ENCODE assay signal across 23 mouse cellular contexts in genomic region chr6:72392341-72392740, GRCm38 (mm10). TPM values are rescaled to one million over a fixed set of nuclear protein-coding genes. Genes with fewer than 3 reads are reported as not detected.
DNase-seq lines count a peak whose midpoint lies in the region; ATAC-seq and TF ChIP-seq lines count a peak whose summit lies in the region.
"Had no signal": no experiment of that assay in that cellular context is flagged by ENCODE, and none has a peak within 500 bp of the region (broad histone marks: within the 10 kb centered on the region; RNA-seq: fewer than 3 reads in every experiment).

No protein-coding gene starts in this region.

- peaks cover 52% of the 10 kb centered on the region for H3K79me2 ChIP-seq in MEL (ENCODE audit: control insufficient read depth, insufficient read depth, low read length, poor library complexity)

- peaks cover 11% of the 10 kb centered on the region for H3K36me3 ChIP-seq in heart, embryonic 14.5 days (ENCODE audit: control insufficient read depth, insufficient read depth, low read length)
- H3K36me3 ChIP-seq in heart, embryonic 11.5 days (ENCODE audit: control insufficient read depth, insufficient read depth, low read length): 0 out of 2 replicates have a peak, but pooled peaks cover 2% of the 10 kb centered on the region
- 0 out of 2 replicates have a peak, but pooled peaks cover 2% of the 10 kb centered on the region for H3K36me3 ChIP-seq in kidney, postnatal 0 days (ENCODE audit: insufficient read depth, low read length)
- peaks cover 0 to 35% of the 10 kb centered on the region in 2 experiments; a peak in 2 of 4 replicates for H3K36me3 ChIP-seq in MEL (ENCODE audit: control insufficient read depth in 1 of 2, insufficient read depth in 2 of 2, low read length in 2 of 2)
- peaks cover 42% of the 10 kb centered on the region for H3K36me3 ChIP-seq in liver, embryonic 15.5 days (replicated peaks)
- H3K36me3 ChIP-seq: forebrain, embryonic 10.5 days; midbrain, embryonic 12.5 days had no signal

- H3K9me3 ChIP-seq in heart, embryonic 14.5 days (ENCODE audit: control insufficient read depth, low read length): no peaks in the 10 kb centered on the region
- H3K9me3 ChIP-seq in heart, embryonic 11.5 days (replicated peaks; ENCODE audit: control insufficient read depth, low read length): no peaks in the 10 kb centered on the region
- no peaks in the 10 kb centered on the region for H3K9me3 ChIP-seq in kidney, postnatal 0 days (replicated peaks; ENCODE audit: low read length)
- H3K9me3 ChIP-seq in MEL (replicated peaks; ENCODE audit: insufficient read depth, low read length): no peaks in the 10 kb centered on the region
- no peaks in the 10 kb centered on the region for H3K9me3 ChIP-seq in liver, embryonic 15.5 days (replicated peaks)
- H3K9me3 ChIP-seq: forebrain, embryonic 10.5 days; limb, embryonic 10.5 days; midbrain, embryonic 12.5 days had no signal

- no peak for TF ChIP-seq POLR2A in MEL (IDR thresholded peaks at IDR 0.05; ENCODE audit: control insufficient read depth in 1 of 2, insufficient read depth in 1 of 2, low read depth in 1 of 2, low read length in 2 of 2, poor library complexity in 1 of 2)

- no peak overlapping the region for H3K9ac ChIP-seq in heart, embryonic 14.5 days (ENCODE audit: low read length)
- H3K9ac ChIP-seq in heart, embryonic 11.5 days (ENCODE audit: low read depth, low read length): no peak overlapping the region
- no peak overlapping the region for H3K9ac ChIP-seq in kidney, postnatal 0 days (ENCODE audit: low read depth, low read length)
- peak overlapping the region; percentile 96 for H3K9ac ChIP-seq in MEL (ENCODE audit: control insufficient read depth, low read depth, low read length, poor library complexity, severe bottlenecking)
- H3K9ac ChIP-seq in liver, embryonic 15.5 days: peak overlapping the region; percentile 44; the same call in 1 of the 2 replicates
- H3K9ac ChIP-seq: midbrain, embryonic 12.5 days had no signal

- H3K27me3 ChIP-seq in heart, embryonic 14.5 days (ENCODE audit: control insufficient read depth, insufficient read depth, low read length): no peaks in the 10 kb centered on the region
- no peaks in the 10 kb centered on the region for H3K27me3 ChIP-seq in heart, embryonic 11.5 days (ENCODE audit: control insufficient read depth, insufficient read depth, low read length)
- no peaks in the 10 kb centered on the region for H3K27me3 ChIP-seq in kidney, postnatal 0 days (ENCODE audit: insufficient read depth, low read length)
- no peaks in the 10 kb centered on the region for H3K27me3 ChIP-seq in MEL (ENCODE audit: control insufficient read depth in 1 of 2, insufficient read depth in 2 of 2, low read length in 2 of 2)
- no peaks in the 10 kb centered on the region for H3K27me3 ChIP-seq in liver, embryonic 15.5 days
- H3K27me3 ChIP-seq: CH12.LX had no signal

- 87% methylated on average over 5 of the region's 5 CpGs for WGBS in heart, embryonic 14.5 days
- 92% methylated on average over 5 of the region's 5 CpGs for WGBS in heart, embryonic 11.5 days (ENCODE audit: insufficient replicate concordance)
- WGBS in kidney, postnatal 0 days: 91% methylated on average over 5 of the region's 5 CpGs
- WGBS in liver, embryonic 15.5 days (ENCODE audit: insufficient replicate concordance): 82% methylated on average over 5 of the region's 5 CpGs

- peak; percentile 5; the same call in 1 of the 2 replicates for TF ChIP-seq CTCF in kidney, postnatal 0 days (IDR thresholded peaks at IDR 0.05; ENCODE audit: low read depth)
- peak in 1 of 3 experiments; percentile 27; a peak in 2 of 6 replicates for TF ChIP-seq CTCF in MEL (IDR thresholded peaks at IDR 0.05 in 2 of 3, conservative IDR thresholded peaks at IDR 0.05 in 1 of 3; ENCODE audit: control insufficient read depth in 1 of 3, insufficient read depth in 1 of 3, low read depth in 2 of 3, low read length in 3 of 3, poor library complexity in 1 of 3, severe bottlenecking in 1 of 3)

- ATAC-seq in heart, embryonic 14.5 days (ENCODE audit: insufficient number of reproducible peaks, insufficient read depth, low FRiP score, low read depth): no peak
- no peak for ATAC-seq in heart, embryonic 11.5 days (replicated peaks; ENCODE audit: insufficient number of reproducible peaks, low FRiP score, low TSS enrichment)
- no peak for ATAC-seq in kidney, postnatal 0 days (replicated peaks; ENCODE audit: low FRiP score, low read depth)
- ATAC-seq in liver, embryonic 15.5 days (ENCODE audit: insufficient read depth): no peak
- ATAC-seq: activated CD4-positive, CD25-positive, alpha-beta regulatory T cell, adult 4 months had no signal

- H3K4me1 ChIP-seq in heart, embryonic 14.5 days (ENCODE audit: control insufficient read depth in 2 of 2, insufficient read depth in 2 of 2, low read length in 2 of 2): peaks cover 13 to 14% of the 10 kb centered on the region in 2 experiments; a peak in 3 of 4 replicates
- H3K4me1 ChIP-seq in heart, embryonic 11.5 days (ENCODE audit: control insufficient read depth, insufficient read depth, low read length): peaks cover 19% of the 10 kb centered on the region
- H3K4me1 ChIP-seq in kidney, postnatal 0 days (replicated peaks; ENCODE audit: insufficient read depth, low read length): peaks cover 27% of the 10 kb centered on the region; the same call in 1 of the 2 replicates
- peaks cover 0 to 43% of the 10 kb centered on the region in 2 experiments; a peak in 3 of 4 replicates for H3K4me1 ChIP-seq in MEL (ENCODE audit: control insufficient read depth in 1 of 2, insufficient read depth in 2 of 2, low read length in 2 of 2)
- H3K4me1 ChIP-seq in liver, embryonic 15.5 days (replicated peaks): peaks cover 71% of the 10 kb centered on the region

- no peak overlapping the region for H3K4me3 ChIP-seq in heart, embryonic 14.5 days (ENCODE audit: control insufficient read depth in 1 of 2, insufficient read depth in 1 of 2, low read depth in 1 of 2, low read length in 2 of 2)
- no peak overlapping the region for H3K4me3 ChIP-seq in heart, embryonic 11.5 days (ENCODE audit: low read depth, low read length)
- H3K4me3 ChIP-seq in kidney, postnatal 0 days (replicated peaks; ENCODE audit: low read depth, low read length): no peak overlapping the region
- peak overlapping the region; percentile 43 to 51 for H3K4me3 ChIP-seq in MEL (ENCODE audit: control insufficient read depth in 1 of 2, insufficient read depth in 1 of 2, low read depth in 2 of 2, low read length in 2 of 2)
- H3K4me3 ChIP-seq in liver, embryonic 15.5 days (replicated peaks): peak overlapping the region; percentile 79
- H3K4me3 ChIP-seq: forebrain, embryonic 10.5 days; limb, embryonic 10.5 days; midbrain, embryonic 12.5 days had no signal

- DNase-seq in kidney, postnatal 0 days (ENCODE audit: low spot score): no peak
- no peak for DNase-seq in kidney, postnatal 25 days
- DNase-seq in MEL (ENCODE audit: low read depth, low spot score): peak; percentile 60
- no peak for DNase-seq in thymus, postnatal 14 days
- DNase-seq in cerebellum, postnatal 10 days: no peak
- DNase-seq: adrenal gland, postnatal 10 days; cerebellum, adult 9-10 months; embryo, embryonic 11 days; kidney, postnatal 14 days; layer of hippocampus, adult 9-11 months; lung, adult 18-20 months; right cerebral cortex, postnatal 4 days; thymus, postnatal 36 days had no signal

- peak overlapping the region; percentile 52 to 97 for H3K27ac ChIP-seq in heart, embryonic 14.5 days (replicated peaks in 1 of 2; ENCODE audit: control insufficient read depth in 1 of 2, insufficient read depth in 1 of 2, low read depth in 2 of 2, low read length in 2 of 2)
- H3K27ac ChIP-seq in heart, embryonic 11.5 days (ENCODE audit: low read depth, low read length): no peak overlapping the region
- peak overlapping the region; percentile 99; the same call in 1 of the 2 replicates for H3K27ac ChIP-seq in kidney, postnatal 0 days
- H3K27ac ChIP-seq in MEL (ENCODE audit: control insufficient read depth, low read depth, low read length): peak overlapping the region; percentile 99
- H3K27ac ChIP-seq in liver, embryonic 15.5 days (replicated peaks): peak overlapping the region; percentile 60
- H3K27ac ChIP-seq: forebrain, embryonic 10.5 days; macrophage; midbrain, embryonic 12.5 days had no signal

- TF ChIP-seq RAD21 in MEL (IDR thresholded peaks at IDR 0.05; ENCODE audit: low read depth, low read length): no peak

- no peak overlapping the region for H3K4me2 ChIP-seq in heart, embryonic 14.5 days (ENCODE audit: low read length)
- H3K4me2 ChIP-seq in heart, embryonic 11.5 days: no peak overlapping the region
- H3K4me2 ChIP-seq in kidney, postnatal 0 days (ENCODE audit: low read length): no peak overlapping the region
- peak overlapping the region; percentile 84 for H3K4me2 ChIP-seq in liver, embryonic 15.5 days
- H3K4me2 ChIP-seq: midbrain, embryonic 12.5 days had no signal

- no peak for TF ChIP-seq EP300 in MEL (IDR thresholded peaks at IDR 0.05; ENCODE audit: low read depth in 1 of 2, low read length in 2 of 2)

RNA-seq across cellular contexts. Expression of gene Vamp8, which starts 1.8 kb away (rescaled TPM):
- polyA plus RNA-seq in heart, embryonic 14.5 days (2014; fragmentation: Nextera tagmentation; extraction: Ambion mirVana): 154 and 157 TPM in 2 replicates
- polyA plus RNA-seq in heart, embryonic 11.5 days (2014; fragmentation: Nextera tagmentation; extraction: Ambion mirVana): 137 and 142 TPM in 2 replicates
- polyA plus RNA-seq in kidney, postnatal 0 days (2015; fragmentation: Nextera tagmentation; extraction: Ambion mirVana): 228 and 241 TPM in 2 replicates
- total RNA-seq in MEL (2012; rRNA removed): 130 and 164 TPM in 2 replicates
- polyA plus RNA-seq in MEL (2012; ENCODE audit: insufficient read depth in 1 of 2, insufficient read length in 2 of 2, low read depth in 1 of 2, low replicate concordance in 2 of 2, missing spikeins in 1 of 2): 100 to 1,000 TPM in 1 of 2 experiments, not detected in 1; 179 TPM
- 239 and 242 TPM in 2 replicates for polyA plus RNA-seq in liver, embryonic 15.5 days (2015; fragmentation: Nextera tagmentation; extraction: Ambion mirVana)

RNA-seq across cellular contexts. Expression of gene Vamp5, which starts 12.1 kb away (rescaled TPM):
- 58.1 and 61.9 TPM in 2 replicates for polyA plus RNA-seq in heart, embryonic 14.5 days (2014; fragmentation: Nextera tagmentation; extraction: Ambion mirVana)
- 55.3 and 59.2 TPM in 2 replicates for polyA plus RNA-seq in heart, embryonic 11.5 days (2014; fragmentation: Nextera tagmentation; extraction: Ambion mirVana)
- 45.6 and 50.1 TPM in 2 replicates for polyA plus RNA-seq in kidney, postnatal 0 days (2015; fragmentation: Nextera tagmentation; extraction: Ambion mirVana)
- 490 and 593 TPM in 2 replicates for total RNA-seq in MEL (2012; rRNA removed)
- 100 to 1,000 TPM in 1 of 2 experiments, not detected in 1; 465 TPM for polyA plus RNA-seq in MEL (2012; ENCODE audit: insufficient read depth in 1 of 2, insufficient read length in 2 of 2, low read depth in 1 of 2, low replicate concordance in 2 of 2, missing spikeins in 1 of 2)
- polyA plus RNA-seq in liver, embryonic 15.5 days (2015; fragmentation: Nextera tagmentation; extraction: Ambion mirVana): 66.2 and 67.1 TPM in 2 replicates

RNA-seq across cellular contexts. Expression of gene Ggcx, which starts 21.8 kb away (rescaled TPM):
- polyA plus RNA-seq in heart, embryonic 14.5 days (2014; fragmentation: Nextera tagmentation; extraction: Ambion mirVana): 24.1 and 26.3 TPM in 2 replicates
- 23.9 and 27.1 TPM in 2 replicates for polyA plus RNA-seq in heart, embryonic 11.5 days (2014; fragmentation: Nextera tagmentation; extraction: Ambion mirVana)
- 19.1 and 21.7 TPM in 2 replicates for polyA plus RNA-seq in kidney, postnatal 0 days (2015; fragmentation: Nextera tagmentation; extraction: Ambion mirVana)
- 5.0 and 5.2 TPM in 2 replicates for total RNA-seq in MEL (2012; rRNA removed)
- polyA plus RNA-seq in MEL (2012; ENCODE audit: insufficient read depth in 1 of 2, insufficient read length in 2 of 2, low read depth in 1 of 2, low replicate concordance in 2 of 2, missing spikeins in 1 of 2): 1 to 10 TPM in 1 of 2 experiments, not detected in 1; 5.4 TPM
- 27.5 and 29.8 TPM in 2 replicates for polyA plus RNA-seq in liver, embryonic 15.5 days (2015; fragmentation: Nextera tagmentation; extraction: Ambion mirVana)

RNA-seq across cellular contexts. Expression of gene Rnf181, which starts 25.6 kb away (rescaled TPM):
- polyA plus RNA-seq in heart, embryonic 14.5 days (2014; fragmentation: Nextera tagmentation; extraction: Ambion mirVana): 88.3 and 89.0 TPM in 2 replicates
- 95.4 and 107 TPM in 2 replicates for polyA plus RNA-seq in heart, embryonic 11.5 days (2014; fragmentation: Nextera tagmentation; extraction: Ambion mirVana)
- polyA plus RNA-seq in kidney, postnatal 0 days (2015; fragmentation: Nextera tagmentation; extraction: Ambion mirVana): 150 and 164 TPM in 2 replicates
- 47.2 and 50.7 TPM in 2 replicates for total RNA-seq in MEL (2012; rRNA removed)
- 100 to 1,000 TPM; 107 to 268 TPM for polyA plus RNA-seq in MEL (2012; ENCODE audit: insufficient read depth in 1 of 2, insufficient read length in 2 of 2, low read depth in 1 of 2, low replicate concordance in 2 of 2, missing spikeins in 1 of 2)
- polyA plus RNA-seq in liver, embryonic 15.5 days (2015; fragmentation: Nextera tagmentation; extraction: Ambion mirVana): 82.5 and 88.5 TPM in 2 replicates

RNA-seq across cellular contexts. Expression of gene Tmem150a, which starts 37.1 kb away (rescaled TPM):
- 14.4 and 16.4 TPM in 2 replicates for polyA plus RNA-seq in heart, embryonic 14.5 days (2014; fragmentation: Nextera tagmentation; extraction: Ambion mirVana)
- 14.8 and 15.1 TPM in 2 replicates for polyA plus RNA-seq in heart, embryonic 11.5 days (2014; fragmentation: Nextera tagmentation; extraction: Ambion mirVana)
- 50.5 and 50.6 TPM in 2 replicates for polyA plus RNA-seq in kidney, postnatal 0 days (2015; fragmentation: Nextera tagmentation; extraction: Ambion mirVana)
- 0.15 and 0.16 TPM in 2 replicates for total RNA-seq in MEL (2012; rRNA removed)
- 1 to 10 TPM in 1 of 2 experiments, not detected in 1; 2.5 TPM for polyA plus RNA-seq in MEL (2012; ENCODE audit: insufficient read depth in 1 of 2, insufficient read length in 2 of 2, low read depth in 1 of 2, low replicate concordance in 2 of 2, missing spikeins in 1 of 2)
- polyA plus RNA-seq in liver, embryonic 15.5 days (2015; fragmentation: Nextera tagmentation; extraction: Ambion mirVana): 52.0 and 62.6 TPM in 2 replicates
- total RNA-seq: monocyte, adult 5-6 weeks had no signal

Comparison
In these comparisons a context has a peak if more than half of its experiments do, and no peak if none do; other contexts are left out.
1. H3K4me3 ChIP-seq: peak in MEL (2 of 2) and liver, embryonic 15.5 days (single experiment); none in heart, embryonic 14.5 days (0 of 2), heart, embryonic 11.5 days (single experiment) and kidney, postnatal 0 days (single experiment).
2. H3K9ac ChIP-seq: peak in MEL (single experiment) and liver, embryonic 15.5 days (single experiment); none in heart, embryonic 14.5 days (single experiment), heart, embryonic 11.5 days (single experiment) and kidney, postnatal 0 days (single experiment).